Mouse (Mus musculus): ENCODE measurements around the gene Fxn.

Gene Fxn

GRCm38 (mm10) chr19:24280601-24281228 is at the start of gene Fxn:
Gene Fxn, minus strand, starts transcription at chr19:24280605.
- DNase-seq (ENCODE audit: low read depth) = peak; percentile 62

GRCm38 (mm10) chr19:24327921-24328320 is 47.5 kb upstream of the Fxn start:
- DNase-seq (ENCODE audit: low read depth) = no peak

GRCm38 (mm10) chr19:24326969-24327368 is 46.6 kb upstream of the Fxn start:
- no peak for DNase-seq (ENCODE audit: low read depth)

GRCm38 (mm10) chr19:24325692-24326091 is 45.3 kb upstream of the Fxn start:
- no peak for DNase-seq (ENCODE audit: low read depth)

- no peak for DNase-seq (ENCODE audit: low read depth)
Measured at GRCm38 (mm10) chr19:24323841-24324613, 43.6 kb upstream of the Fxn start.

GRCm38 (mm10) chr19:24321900-24322311 is 41.5 kb upstream of the Fxn start:
- DNase-seq (ENCODE audit: low read depth) = no peak

GRCm38 (mm10) chr19:24321211-24321899 is 41.0 kb upstream of the Fxn start:
- no peak for DNase-seq (ENCODE audit: low read depth)

- no peak for DNase-seq (ENCODE audit: low read depth)
Measured at GRCm38 (mm10) chr19:24318172-24318571, 37.8 kb upstream of the Fxn start.

GRCm38 (mm10) chr19:24317731-24318130 is 37.3 kb upstream of the Fxn start:
- DNase-seq (ENCODE audit: low read depth) = no peak

GRCm38 (mm10) chr19:24317038-24317591 is 36.7 kb upstream of the Fxn start:
- DNase-seq (ENCODE audit: low read depth) = no peak

- DNase-seq (ENCODE audit: low read depth) = no peak
Measured at GRCm38 (mm10) chr19:24316060-24316725, 35.8 kb upstream of the Fxn start.

GRCm38 (mm10) chr19:24315234-24315633 is 34.8 kb upstream of the Fxn start:
- no peak for DNase-seq (ENCODE audit: low read depth)

- no peak for DNase-seq (ENCODE audit: low read depth)
Measured at GRCm38 (mm10) chr19:24314676-24315075, 34.3 kb upstream of the Fxn start.

- DNase-seq (ENCODE audit: low read depth) = no peak
Measured at GRCm38 (mm10) chr19:24312556-24313342, 32.3 kb upstream of the Fxn start.

- no peak for DNase-seq (ENCODE audit: low read depth)
Measured at GRCm38 (mm10) chr19:24312046-24312445, 31.6 kb upstream of the Fxn start.

GRCm38 (mm10) chr19:24308305-24308705 is 27.9 kb upstream of the Fxn start:
- DNase-seq (ENCODE audit: low read depth) = no peak

- DNase-seq (ENCODE audit: low read depth) = no peak
Measured at GRCm38 (mm10) chr19:24307271-24308221, 27.1 kb upstream of the Fxn start.

- no peak for DNase-seq (ENCODE audit: low read depth)
Measured at GRCm38 (mm10) chr19:24306351-24306750, 25.9 kb upstream of the Fxn start.

GRCm38 (mm10) chr19:24302198-24302597 is 21.8 kb upstream of the Fxn start:
- no peak for DNase-seq (ENCODE audit: low read depth)

- no peak for DNase-seq (ENCODE audit: low read depth)
Measured at GRCm38 (mm10) chr19:24301768-24302148, 21.4 kb upstream of the Fxn start.
